Mouse (Mus musculus) monocyte, adult 2 months (primary cell): ENCODE data around the gene Slc7a11.
"Not testable (repeated sequence)": the region's sequence is repeated elsewhere in the genome, so short reads cannot be mapped to it uniquely, and the experiment has no call there.

Experiments used
- DNase-seq, 2 experiments: peaks; one replicate each; pipeline ENCODE4 v3.0.0; 2022; ENCODE audit warnings: low spot score in 2 of 2, low read depth in 1 of 2

Slc7a11 gene

GRCm38 (mm10) chr3:50443421-50443916 is at the start of gene Slc7a11:
Gene Slc7a11 (minus strand): TSS chr3:50443614.
- peak; percentile 55 to 62 for DNase-seq

- DNase-seq = no peak
These were observed 48.3 kb upstream of the Slc7a11 start for GRCm38 (mm10) chr3:50491678-50492077.

- no peak for DNase-seq
These were observed 40.7 kb upstream of the Slc7a11 start for GRCm38 (mm10) chr3:50484076-50484475.

- no peak for DNase-seq
These were observed 18.8 kb upstream of the Slc7a11 start for GRCm38 (mm10) chr3:50462223-50462622.

GRCm38 (mm10) chr3:50457136-50457535 is 13.7 kb upstream of the Slc7a11 start:
- DNase-seq = no peak

GRCm38 (mm10) chr3:50456564-50456963 is 13.2 kb upstream of the Slc7a11 start:
- DNase-seq = no peak

GRCm38 (mm10) chr3:50456023-50456422 is 12.6 kb upstream of the Slc7a11 start:
- no peak for DNase-seq

- no peak for DNase-seq
These were observed 1.8 kb upstream of the Slc7a11 start for GRCm38 (mm10) chr3:50445050-50445775.

- no peak for DNase-seq
These were observed 528 bp upstream of the Slc7a11 start for GRCm38 (mm10) chr3:50443942-50444341.

GRCm38 (mm10) chr3:50442341-50443292 is 797 bp downstream of the Slc7a11 start:
- DNase-seq = peak in 1 of 2 experiments; percentile 3

GRCm38 (mm10) chr3:50441330-50441729 is 2.1 kb downstream of the Slc7a11 start:
- DNase-seq = no peak

GRCm38 (mm10) chr3:50440409-50440808 is 3.0 kb downstream of the Slc7a11 start:
- no peak for DNase-seq

- DNase-seq = no peak
These were observed 4.0 kb downstream of the Slc7a11 start for GRCm38 (mm10) chr3:50439429-50439828.

- peak in 1 of 2 experiments; percentile 24 for DNase-seq
These were observed 4.7 kb downstream of the Slc7a11 start for GRCm38 (mm10) chr3:50438520-50439253.

- peak in 1 of 2 experiments; percentile 33 for DNase-seq
These were observed 5.3 kb downstream of the Slc7a11 start for GRCm38 (mm10) chr3:50438081-50438480.

- DNase-seq = not testable (repeated sequence)
These were observed 7.0 kb downstream of the Slc7a11 start for GRCm38 (mm10) chr3:50436409-50436808.

GRCm38 (mm10) chr3:50433831-50434230 is 9.6 kb downstream of the Slc7a11 start:
- no peak for DNase-seq

GRCm38 (mm10) chr3:50430811-50431210 is 12.6 kb downstream of the Slc7a11 start:
- DNase-seq = no peak

- DNase-seq = no peak
These were observed 21.7 kb downstream of the Slc7a11 start for GRCm38 (mm10) chr3:50421480-50422277.

- no peak for DNase-seq
These were observed 24.3 kb downstream of the Slc7a11 start for GRCm38 (mm10) chr3:50419161-50419560.
